Mouse (Mus musculus): ENCODE measurements around the gene Coa6. TPM values are rescaled to one million over a fixed set of nuclear protein-coding genes. Genes with fewer than 3 reads are reported as not detected.
"Not testable (repeated sequence)": the region's sequence is repeated elsewhere in the genome, so short reads cannot be mapped to it uniquely, and the experiment has no call there.

The Coa6 gene
- total RNA-seq (2021): 10 to 100 TPM; 25.5 to 37.6 TPM
- 62.6 and 75.9 TPM in 2 replicates for polyA plus RNA-seq (2012; rRNA removed)
- long read RNA-seq, transcript Coa6-201 (2 exons, 747 nt): major isoform, 21 of 21 reads
- long read RNA-seq, partial matches to known transcripts: 0 of 21 reads
- long read RNA-seq, other reads (novel, unspliced or antisense): 0 of 21 reads

GRCm38 (mm10) chr8:126422174-126422919, at the start of gene Coa6:
Gene Coa6 (plus strand): TSS chr8:126422515.
- peak; percentile 98 for DNase-seq

DNA sequence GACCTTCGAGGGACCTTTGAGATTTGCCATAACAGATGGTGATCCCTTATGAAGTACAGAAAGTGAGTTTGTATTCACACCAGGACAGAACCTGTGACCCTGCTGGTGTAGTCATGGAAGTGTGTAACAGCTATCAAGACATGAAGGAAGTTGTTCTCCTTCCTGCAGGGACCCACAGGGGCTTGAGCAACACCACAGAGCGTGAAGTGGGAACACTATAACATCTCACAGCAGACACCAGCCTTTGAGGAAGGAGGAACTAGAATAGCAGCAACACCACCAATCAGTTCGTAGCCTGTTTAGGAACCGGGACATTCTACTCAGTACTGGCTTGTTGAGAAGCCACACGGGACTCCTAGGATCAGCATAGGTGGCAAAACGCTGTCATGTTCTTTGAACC, 42.7 kb upstream of the Coa6 start:
- DNase-seq: no peak

- DNase-seq: no peak
Measured at GRCm38 (mm10) chr8:126380141-126380540, 42.2 kb upstream of the Coa6 start.

- DNase-seq: no peak
Measured at GRCm38 (mm10) chr8:126381299-126381698, 41.0 kb upstream of the Coa6 start.

GRCm38 (mm10) chr8:126382216-126382615, 40.1 kb upstream of the Coa6 start:
- DNase-seq: no peak

GRCm38 (mm10) chr8:126382749-126383148, 39.6 kb upstream of the Coa6 start:
- peak; percentile 31 for DNase-seq

GRCm38 (mm10) chr8:126387566-126387965, 34.7 kb upstream of the Coa6 start:
- DNase-seq: no peak

DNA sequence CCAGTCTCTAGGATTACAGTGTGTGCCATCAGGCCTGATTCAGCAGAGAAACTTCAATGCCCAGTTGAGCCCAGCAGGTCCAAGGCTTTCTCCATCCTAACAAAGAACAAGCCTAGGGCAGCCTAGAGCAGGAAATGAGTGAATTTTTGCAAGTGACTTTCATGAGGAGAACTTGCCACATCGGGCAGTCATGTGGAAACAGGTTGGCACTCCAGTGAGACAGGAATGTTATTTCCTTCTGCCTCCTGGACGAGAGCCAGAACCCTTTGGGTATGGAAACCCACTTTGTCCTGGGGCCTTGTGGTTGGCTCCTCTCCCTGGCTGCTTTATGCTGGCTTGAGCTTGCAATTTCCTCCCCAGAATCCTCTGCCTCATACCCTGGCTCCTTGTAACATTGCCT, 30.8 kb upstream of the Coa6 start:
- DNase-seq: no peak

GRCm38 (mm10) chr8:126395386-126395785, 26.9 kb upstream of the Coa6 start:
- DNase-seq: no peak

GRCm38 (mm10) chr8:126395917-126396316, 26.4 kb upstream of the Coa6 start:
- DNase-seq: no peak

DNA sequence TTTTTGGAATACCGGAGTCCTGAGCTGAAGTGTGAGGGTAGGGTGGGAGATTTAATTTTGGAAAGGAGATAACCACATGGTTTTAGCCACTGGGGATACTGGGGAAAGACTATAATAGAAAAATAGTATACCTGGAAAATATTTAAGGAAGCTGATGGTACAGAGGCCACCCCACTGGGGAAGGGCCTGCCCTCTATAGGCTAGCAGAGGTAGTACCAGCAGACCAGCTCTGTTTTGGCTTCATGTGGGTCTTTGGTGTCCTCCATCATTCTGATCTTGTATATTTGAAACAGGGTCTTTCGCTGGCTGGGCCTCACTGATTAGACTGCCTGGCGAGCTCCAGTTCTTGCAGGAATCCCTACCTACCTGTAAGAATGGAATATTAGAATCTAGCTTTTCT, 24.0 kb upstream of the Coa6 start:
- peak; percentile 7 for DNase-seq

DNA sequence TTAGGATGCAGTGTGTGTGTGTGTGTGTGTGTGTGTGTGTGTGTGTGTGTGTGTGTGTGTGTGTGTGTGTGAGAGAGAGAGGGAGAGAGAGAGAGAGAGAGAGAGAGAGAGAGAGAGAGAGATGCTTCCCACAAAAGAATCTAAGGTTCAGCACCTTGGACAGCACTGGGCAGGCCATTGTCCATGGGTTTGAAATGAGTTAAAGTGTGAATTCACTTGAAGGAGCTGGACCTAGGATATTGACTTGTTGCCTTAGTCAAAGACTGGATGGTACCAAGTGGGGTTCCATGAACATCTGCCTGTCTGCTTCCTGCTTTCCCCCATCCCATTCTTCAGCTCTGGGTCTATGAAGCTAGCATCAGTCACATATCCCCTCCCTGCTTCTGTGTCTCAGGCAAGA, 17.8 kb upstream of the Coa6 start:
- DNase-seq: not testable (repeated sequence)

DNA sequence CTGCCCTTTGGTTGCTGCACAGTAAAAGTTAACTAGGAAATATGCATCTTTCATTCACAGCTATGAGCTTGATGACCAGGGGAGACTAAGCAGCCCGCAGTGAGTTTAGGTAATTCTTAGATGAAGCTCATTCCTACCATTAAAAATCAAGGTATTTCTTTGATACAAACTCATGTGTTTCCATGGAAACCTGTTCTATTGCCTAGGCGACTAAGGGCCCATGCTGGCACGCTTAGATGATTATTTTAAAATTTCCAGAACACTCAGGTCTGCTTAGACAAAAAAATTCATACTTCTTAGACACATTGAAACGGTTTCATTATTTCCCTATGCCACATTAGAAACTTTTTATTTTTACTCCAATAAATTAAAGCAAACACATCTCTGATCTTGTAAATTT, 17.3 kb upstream of the Coa6 start:
- DNase-seq: no peak

GRCm38 (mm10) chr8:126420834-126421233, 1.5 kb upstream of the Coa6 start:
- no peak for DNase-seq

GRCm38 (mm10) chr8:126422920-126423300, 595 bp downstream of the Coa6 start:
- DNase-seq: no peak

DNA sequence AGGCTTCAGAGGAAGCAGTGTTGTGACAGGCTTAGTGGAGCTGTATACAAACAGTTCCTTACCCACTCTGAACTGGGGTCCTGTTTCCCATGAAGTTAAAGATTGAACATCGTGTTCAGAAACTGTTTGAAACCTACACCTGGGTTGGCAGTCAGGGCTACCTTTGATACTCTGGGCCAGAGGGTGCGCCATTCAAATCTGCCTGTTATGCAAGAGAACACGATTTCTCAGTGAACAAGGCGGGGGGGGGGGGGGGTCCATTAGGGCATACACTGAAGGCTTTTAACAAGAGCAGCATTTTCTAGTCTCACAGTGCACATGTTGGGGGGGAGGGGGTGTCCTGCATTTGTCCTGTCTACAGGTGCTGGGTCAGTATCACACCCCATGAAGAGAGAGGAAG, 1.8 kb downstream of the Coa6 start:
- no peak for DNase-seq

GRCm38 (mm10) chr8:126424946-126425345, 2.6 kb downstream of the Coa6 start:
- no peak for DNase-seq

- DNase-seq: no peak
Measured at GRCm38 (mm10) chr8:126429635-126430034, 7.3 kb downstream of the Coa6 start.

DNA sequence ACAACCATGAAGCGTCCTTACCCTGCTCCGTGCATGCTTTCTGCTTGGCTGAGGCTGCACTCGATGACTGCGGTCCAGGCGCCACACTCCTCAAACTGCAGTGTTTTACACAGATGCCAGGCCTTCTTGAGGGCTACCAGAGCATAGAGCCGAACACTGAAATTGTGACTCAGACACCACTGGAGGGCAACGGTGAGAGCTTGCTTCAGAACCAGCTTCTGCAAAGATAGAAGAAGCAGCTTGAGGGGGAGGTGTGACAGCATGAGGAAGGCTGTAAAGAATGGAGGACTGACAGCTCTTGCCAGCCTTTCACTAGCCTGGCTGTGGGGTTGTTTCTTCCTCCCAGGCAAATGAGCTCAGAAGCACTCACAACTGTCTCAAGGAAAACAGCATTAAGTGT, 11.5 kb downstream of the Coa6 start:
- DNase-seq: no peak

DNA sequence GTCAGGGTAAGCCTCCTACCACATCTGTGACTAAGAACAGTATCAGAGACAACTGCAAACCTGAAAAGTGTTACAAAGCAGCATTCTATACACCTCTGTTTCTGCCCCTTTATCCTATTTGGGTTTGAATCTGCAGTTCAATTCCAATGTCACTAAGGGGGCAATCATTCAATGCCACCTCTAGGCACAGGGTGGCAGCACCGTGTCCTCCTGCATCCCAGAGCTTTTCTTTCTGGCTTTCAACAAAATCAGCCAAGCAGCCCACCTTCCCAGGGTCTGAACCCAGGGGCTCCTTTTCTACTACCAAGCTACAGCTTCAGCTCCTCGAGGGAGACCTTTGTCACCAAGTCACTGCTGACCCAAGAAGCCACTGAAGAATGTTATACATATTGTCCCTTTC, 16.6 kb downstream of the Coa6 start:
- no peak for DNase-seq

DNA sequence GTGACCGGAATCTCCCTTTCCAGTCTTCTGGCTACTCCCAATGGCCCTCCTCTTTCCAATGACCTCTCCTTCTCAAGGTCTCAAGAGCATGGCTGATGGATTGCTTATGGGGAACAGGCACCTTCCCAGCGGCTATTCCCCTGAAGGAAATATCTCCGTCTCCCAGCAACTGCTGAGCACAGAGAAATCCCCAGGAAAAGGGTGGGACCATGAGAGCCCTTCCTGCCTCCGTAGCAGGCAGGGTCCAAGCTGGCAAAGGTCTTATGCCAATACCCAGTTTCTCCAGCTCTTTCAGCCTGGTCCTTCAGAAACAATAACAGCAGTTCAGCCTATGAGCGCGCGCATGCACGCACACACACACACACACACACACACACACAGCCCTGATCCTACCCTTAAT, 28.8 kb downstream of the Coa6 start:
- peak; percentile 25 for DNase-seq

- no peak for DNase-seq
Measured at GRCm38 (mm10) chr8:126455383-126455782, 33.1 kb downstream of the Coa6 start.

DNA sequence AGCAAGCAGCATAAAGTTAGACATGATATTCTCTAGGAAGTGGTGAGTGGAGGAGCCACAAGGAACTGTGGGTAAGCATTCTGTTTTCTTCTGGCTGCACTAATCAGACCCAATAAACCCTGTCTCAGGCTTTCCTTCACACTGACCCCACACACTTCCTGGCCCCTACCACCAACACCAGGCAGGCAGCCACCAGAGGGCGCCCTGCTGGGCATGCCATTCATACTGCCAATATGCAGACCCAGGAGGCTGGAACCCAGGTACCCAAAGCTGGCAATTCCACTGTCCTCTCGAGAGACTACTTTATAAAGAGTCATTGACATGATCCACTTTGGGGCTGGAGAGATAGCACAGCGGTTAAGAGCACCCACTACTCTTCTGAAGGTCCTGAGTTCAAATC, 38.0 kb downstream of the Coa6 start:
- DNase-seq: peak; percentile 48

GRCm38 (mm10) chr8:126461735-126462134, 39.4 kb downstream of the Coa6 start:
- no peak for DNase-seq
